Mouse (Mus musculus): ENCODE results near the gene Bglap2.
"Not testable (repeated sequence)": the region's sequence is repeated elsewhere in the genome, so short reads cannot be mapped to it uniquely, and the experiment has no call there.

Gene Bglap2

DNA sequence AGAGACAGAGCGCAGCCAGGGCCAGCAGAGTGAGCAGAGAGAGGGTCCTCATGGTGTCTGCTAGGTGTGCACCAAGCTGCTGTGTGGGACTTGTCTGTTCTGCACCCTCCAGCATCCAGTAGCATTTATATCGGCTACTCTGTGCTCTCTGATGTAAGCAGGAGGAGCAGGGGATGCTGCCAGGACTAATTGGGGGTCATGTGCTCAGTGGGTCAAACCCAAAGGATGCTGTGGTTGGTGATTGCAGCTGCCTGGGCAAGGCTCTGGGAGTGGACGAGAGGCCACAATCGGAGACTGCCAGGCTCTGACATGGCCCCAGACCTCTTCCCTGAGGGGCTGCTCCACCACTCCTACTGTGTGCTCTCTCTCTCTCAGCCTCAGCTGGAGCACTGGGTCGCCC lies at the start of gene Bglap2:
Gene Bglap2, minus strand, starts transcription at position 101 of the 400 bp plus-strand sequence.
- CTCF ChIA-PET, result interaction anchor here in 1 of 4 experiments (0.6 kb wide), 1 partner anchor 131 kb away, joined by 4 read pairs; the partner anchor contains the start of gene Lmna
- POLR2A ChIA-PET, result not testable (repeated sequence)

DNA sequence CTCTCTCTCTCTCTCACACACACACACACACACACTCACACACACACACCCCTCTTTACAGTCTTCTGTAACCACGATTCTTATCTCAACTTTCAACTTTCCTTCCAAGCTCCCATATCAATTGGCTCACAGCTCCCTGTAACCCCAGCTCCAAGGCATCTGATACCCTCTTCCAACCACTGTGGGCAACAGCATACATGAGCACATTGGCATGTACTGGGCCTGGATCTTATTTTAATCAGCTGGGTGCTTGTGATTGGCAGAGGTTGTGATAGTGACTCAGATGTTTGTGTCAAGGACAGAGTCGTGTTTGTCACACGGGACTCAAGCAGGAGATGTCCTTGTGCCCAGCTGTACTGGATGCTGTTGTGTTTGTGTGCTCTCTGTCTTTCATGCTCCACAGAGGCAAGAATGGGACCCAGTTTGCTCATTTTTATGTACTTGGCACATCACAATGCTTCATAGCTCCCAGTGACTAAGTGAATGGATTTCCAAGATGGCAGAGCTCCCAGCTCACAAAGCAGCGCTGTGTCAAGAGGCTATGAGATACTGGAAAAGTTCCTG lies 48.9 kb upstream of the Bglap2 start:
- CTCF ChIA-PET, result interaction anchor here in 3 of 4 experiments (0.6 to 1.9 kb wide), 11 partner anchors 12 to 82 kb away, joined by 3 to 13 read pairs (median 4); partner anchors contain the start of genes Lmna (in 1 of the 3) and Pmf1 (in 1 of the 3)
- POLR2A ChIA-PET, result interaction anchor here in 3 of 4 experiments (0.6 to 7.5 kb wide), 15 partner anchors 10 to 1624 kb away, joined by 3 to 120 read pairs (median 4); partner anchors contain the start of genes Pmf1 (in 2 of the 3), 4933434E20Rik (in 1 of the 3), Smg5 (in 1 of the 3) and Tmem79 (in 1 of the 3)

- ChIA-PET POLR2A (interaction anchor here in 3 of 4 experiments (0.5 to 7.5 kb wide), 44 partner anchors 10 to 190 kb away, joined by 3 to 120 read pairs (median 4); partner anchors contain the start of genes Pmf1 (in 3 of the 3), Smg5 (in 3 of the 3), Tmem79 (in 3 of the 3) and Lmna (in 1 of the 3)), CTCF (interaction anchor here (0.6 to 1.7 kb wide), 18 partner anchors 10 to 300 kb away, joined by 3 to 10 read pairs (median 4); partner anchors contain the start of gene Pmf1 (in 1 of the 4))
Measured at GRCm38 (mm10) chr3:88425708-88426420, 47.4 kb upstream of the Bglap2 start.

- CTCF ChIA-PET, result interaction anchor here (0.6 to 1.7 kb wide), 21 partner anchors 8 to 267 kb away, joined by 3 to 12 read pairs (median 4); partner anchors contain the start of genes Lmna (in 1 of the 4) and Pmf1 (in 1 of the 4)
- POLR2A ChIA-PET, result interaction anchor here in 3 of 4 experiments (0.5 to 7.5 kb wide), 55 partner anchors 8 to 1710 kb away, joined by 3 to 120 read pairs (median 4); partner anchors contain the start of genes Pmf1 (in 3 of the 3), Smg5 (in 3 of the 3), Tmem79 (in 3 of the 3) and Cct3 (in 1 of the 3)
Measured at GRCm38 (mm10) chr3:88425330-88425689, 46.8 kb upstream of the Bglap2 start.

- POLR2A ChIA-PET, result interaction anchor here in 3 of 4 experiments (0.5 to 7.5 kb wide), 61 partner anchors 9 to 1711 kb away, joined by 3 to 120 read pairs (median 4); partner anchors contain the start of genes Pmf1 (in 3 of the 3), Smg5 (in 3 of the 3), Tmem79 (in 3 of the 3) and Cct3 (in 1 of the 3)
- CTCF ChIA-PET, result interaction anchor here (0.5 to 1.7 kb wide), 24 partner anchors 9 to 349 kb away, joined by 3 to 12 read pairs (median 4); partner anchors contain the start of genes Lmna (in 1 of the 4) and Pmf1 (in 1 of the 4)
Measured at GRCm38 (mm10) chr3:88424605-88425329, 46.3 kb upstream of the Bglap2 start, which contains the start of gene Slc25a44. Slc25a44 (minus strand) TSS chr3:88425139.

DNA sequence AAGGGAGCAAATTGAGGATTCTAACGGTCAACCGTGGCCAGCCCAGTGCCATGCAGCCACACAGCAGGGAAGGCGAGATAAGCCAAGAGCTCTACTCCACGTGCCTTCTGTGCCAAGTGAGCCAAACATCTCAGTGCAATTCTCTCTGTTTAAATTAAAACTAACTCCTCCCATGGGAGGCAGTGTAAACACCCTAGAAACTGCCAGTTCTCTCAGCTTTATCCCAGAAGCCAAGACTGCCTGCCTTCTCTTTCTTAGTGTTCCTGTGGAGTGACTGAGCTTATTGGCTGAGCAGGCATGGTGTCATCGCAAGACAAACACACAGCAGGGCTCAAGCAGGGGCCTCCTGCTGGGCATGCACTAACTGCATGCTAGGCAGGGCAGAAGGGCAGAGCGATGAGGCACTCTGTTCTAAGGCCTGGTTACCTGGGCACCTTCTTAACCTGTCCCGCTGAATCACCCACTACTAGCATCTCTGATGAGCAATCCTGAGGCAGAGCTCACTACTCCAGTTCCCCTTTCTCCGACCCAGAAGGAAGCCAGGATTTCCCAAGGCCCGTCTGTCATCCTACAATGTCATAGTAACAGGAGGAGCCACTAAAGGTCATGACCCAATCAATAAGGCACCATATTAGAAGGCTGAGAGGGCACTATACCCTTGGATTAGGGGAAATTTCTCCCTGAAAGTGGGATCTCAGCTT lies 43.7 kb upstream of the Bglap2 start:
- ChIA-PET CTCF (interaction anchor here in 3 of 4 experiments (0.6 to 1.2 kb wide), 4 partner anchors 12 to 105 kb away, joined by 3 to 5 read pairs (median 4); partner anchors contain the start of gene Pmf1 (in 1 of the 3)), POLR2A (interaction anchor here in 3 of 4 experiments (0.8 to 7.5 kb wide), 8 partner anchors 10 to 86 kb away, joined by 3 to 119 read pairs (median 3); partner anchors contain the start of genes Pmf1 (in 2 of the 3), Smg5 (in 1 of the 3) and Tmem79 (in 1 of the 3))

GRCm38 (mm10) chr3:88420771-88421170 lies 42.3 kb upstream of the Bglap2 start:
- POLR2A ChIA-PET, result interaction anchor here in 2 of 4 experiments (1.3 to 3.4 kb wide), 2 partner anchors 11 to 85 kb away, joined by 3 to 19 read pairs; partner anchors contain the start of genes Pmf1 (in 1 of the 2), Smg5 (in 1 of the 2) and Tmem79 (in 1 of the 2)
- CTCF ChIA-PET, result no interaction called here

DNA sequence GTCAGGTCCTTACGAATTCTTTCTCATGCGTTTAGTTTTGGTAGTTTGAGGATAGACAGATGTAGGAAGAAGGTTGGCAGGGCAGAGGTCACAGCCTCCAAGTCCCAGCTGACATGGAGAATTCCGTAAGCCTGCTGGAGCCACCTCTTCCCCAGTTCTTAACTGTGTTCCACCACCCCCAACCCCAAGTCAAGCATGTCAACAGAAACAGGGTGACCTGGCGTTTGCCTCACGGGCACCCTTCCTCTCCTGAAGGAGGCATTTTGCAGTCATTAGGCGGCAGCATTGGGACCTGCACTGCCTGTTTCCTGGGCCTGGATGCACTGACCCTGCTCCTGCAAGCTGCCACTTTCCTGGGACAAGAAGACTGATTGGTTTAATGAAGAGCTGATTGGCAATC lies 39.5 kb upstream of the Bglap2 start:
- ChIA-PET CTCF (interaction anchor here in 1 of 4 experiments (0.7 to 1.9 kb wide), 5 partner anchors 11 to 65 kb away, joined by 3 to 5 read pairs (median 3); no protein-coding TSS in a partner anchor), POLR2A (interaction anchor here (0.7 to 3.4 kb wide), 11 partner anchors 8 to 152 kb away, joined by 3 to 23 read pairs (median 3); partner anchors contain the start of genes Pmf1 (in 3 of the 4), Smg5 (in 1 of the 4) and Tmem79 (in 1 of the 4))

DNA sequence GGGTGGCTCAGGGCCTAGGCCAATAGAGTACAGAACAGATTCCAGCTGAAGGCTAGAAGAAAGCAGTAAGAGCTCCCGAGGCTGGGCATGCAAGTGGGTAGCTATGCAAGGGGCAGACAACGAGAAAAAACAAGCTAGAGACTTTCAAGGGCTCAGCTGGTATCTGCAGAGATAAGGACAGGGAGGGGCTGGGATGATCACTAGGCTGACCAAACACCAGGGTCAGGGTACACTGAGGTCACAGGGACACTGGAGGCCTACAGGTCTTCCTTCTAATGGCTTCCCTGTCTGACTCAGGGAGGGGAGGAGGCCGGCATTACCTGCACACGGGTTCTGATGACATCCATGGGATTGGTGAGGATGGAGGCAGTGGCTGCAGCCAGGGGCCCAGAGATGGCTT lies 37.2 kb upstream of the Bglap2 start:
- ChIA-PET CTCF (interaction anchor here in 1 of 4 experiments (0.6 to 2.0 kb wide), 3 partner anchors 8 to 962 kb away, joined by 3 to 6 read pairs (median 4); partner anchors contain the start of gene Slc25a44), POLR2A (interaction anchor here in 2 of 4 experiments (0.9 to 2.2 kb wide), 8 partner anchors 8 to 80 kb away, joined by 3 to 14 read pairs (median 4); partner anchors contain the start of genes Slc25a44 (in 1 of the 2), Smg5 (in 1 of the 2) and Tmem79 (in 1 of the 2))

GRCm38 (mm10) chr3:88412636-88413035 lies 34.1 kb upstream of the Bglap2 start:
- ChIA-PET POLR2A (interaction anchor here in 2 of 4 experiments (0.9 to 8.6 kb wide), 6 partner anchors 9 to 97 kb away, joined by 3 to 119 read pairs (median 8); partner anchors contain the start of genes Slc25a44 (in 2 of the 2), Smg5 (in 2 of the 2) and Tmem79 (in 2 of the 2)), CTCF (interaction anchor here in 1 of 4 experiments (0.5 to 1.1 kb wide), 2 partner anchors 54 to 1112 kb away, joined by 3 read pairs; no protein-coding TSS in a partner anchor)

GRCm38 (mm10) chr3:88411681-88412080 lies 33.2 kb upstream of the Bglap2 start:
- POLR2A ChIA-PET, result interaction anchor here in 2 of 4 experiments (1.0 to 8.6 kb wide), 4 partner anchors 13 to 76 kb away, joined by 4 to 119 read pairs (median 12); partner anchors contain the start of genes Slc25a44 (in 2 of the 2), Smg5 (in 2 of the 2) and Tmem79 (in 2 of the 2)
- CTCF ChIA-PET, result interaction anchor here in 1 of 4 experiments (0.7 kb wide), 1 partner anchor 10 kb away, joined by 4 read pairs; no protein-coding TSS in a partner anchor

DNA sequence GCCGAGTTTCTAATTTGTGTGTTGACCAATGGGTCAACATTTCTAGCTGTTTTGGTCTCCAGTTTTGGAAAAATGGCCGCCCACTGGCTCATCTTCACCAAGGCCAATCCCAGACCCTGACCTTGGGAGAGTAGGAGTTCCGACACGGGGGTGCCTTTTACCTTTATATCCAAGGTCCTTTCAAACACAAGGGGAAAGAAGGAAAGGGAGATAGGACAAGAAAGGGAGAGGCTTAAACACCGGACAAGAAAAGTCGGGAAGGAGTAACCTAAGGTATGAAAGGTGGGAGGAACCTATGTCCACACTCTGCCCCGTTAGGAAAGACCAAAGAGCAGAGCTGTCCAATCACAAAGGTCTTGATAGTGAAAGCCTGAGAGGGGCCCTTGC lies 32.1 kb upstream of the Bglap2 start:
- CTCF ChIA-PET, result interaction anchor here (0.5 to 7.2 kb wide), 22 partner anchors 9 to 1026 kb away, joined by 3 to 190 read pairs (median 5); partner anchors contain the start of genes Pbxip1 (in 1 of the 4), Slc25a44 (in 1 of the 4), Smg5 (in 1 of the 4) and Tmem79 (in 1 of the 4)
- POLR2A ChIA-PET, result interaction anchor here (0.5 to 8.6 kb wide), 152 partner anchors 8 to 679 kb away, joined by 3 to 120 read pairs (median 5); partner anchors contain the start of genes Smg5 (in 4 of the 4), Tmem79 (in 4 of the 4), Cct3 (in 3 of the 4) and Lamtor2 (in 3 of the 4)

GRCm38 (mm10) chr3:88409741-88410644 lies 31.5 kb upstream of the Bglap2 start, which contains the start of gene Pmf1:
Pmf1 (minus strand) TSS chr3:88410331.
- POLR2A ChIA-PET, result interaction anchor here (0.5 to 8.6 kb wide), 198 partner anchors 8 to 771 kb away, joined by 3 to 120 read pairs (median 4); partner anchors contain the start of genes Smg5 (in 4 of the 4), Tmem79 (in 4 of the 4), Cct3 (in 3 of the 4) and Lamtor2 (in 3 of the 4)
- CTCF ChIA-PET, result interaction anchor here (0.5 to 7.2 kb wide), 36 partner anchors 10 to 963 kb away, joined by 3 to 190 read pairs (median 5); partner anchors contain the start of genes Slc25a44 (in 1 of the 4), Smg5 (in 1 of the 4) and Tmem79 (in 1 of the 4)

- POLR2A ChIA-PET, result interaction anchor here (0.6 to 8.6 kb wide), 70 partner anchors 10 to 615 kb away, joined by 3 to 120 read pairs (median 8); partner anchors contain the start of genes Lmna (in 3 of the 4), Slc25a44 (in 3 of the 4), Cct3 (in 2 of the 4) and Lamtor2 (in 2 of the 4)
- CTCF ChIA-PET, result interaction anchor here (1.3 to 7.2 kb wide), 11 partner anchors 11 to 75 kb away, joined by 3 to 190 read pairs (median 12); no protein-coding TSS in a partner anchor
Measured at GRCm38 (mm10) chr3:88408953-88409352, 30.5 kb upstream of the Bglap2 start.
